Mouse (Mus musculus): ENCODE results near the gene Haus5. TPM values are rescaled to one million over a fixed set of nuclear protein-coding genes. Genes with fewer than 3 reads are reported as not detected.
A peak's percentile ranks its signal among the peaks of the same experiment; 100 is the strongest.

Gene Haus5
- polyA plus RNA-seq (2012; rRNA removed), result 16.4 and 17.1 TPM in 2 replicates

DNA sequence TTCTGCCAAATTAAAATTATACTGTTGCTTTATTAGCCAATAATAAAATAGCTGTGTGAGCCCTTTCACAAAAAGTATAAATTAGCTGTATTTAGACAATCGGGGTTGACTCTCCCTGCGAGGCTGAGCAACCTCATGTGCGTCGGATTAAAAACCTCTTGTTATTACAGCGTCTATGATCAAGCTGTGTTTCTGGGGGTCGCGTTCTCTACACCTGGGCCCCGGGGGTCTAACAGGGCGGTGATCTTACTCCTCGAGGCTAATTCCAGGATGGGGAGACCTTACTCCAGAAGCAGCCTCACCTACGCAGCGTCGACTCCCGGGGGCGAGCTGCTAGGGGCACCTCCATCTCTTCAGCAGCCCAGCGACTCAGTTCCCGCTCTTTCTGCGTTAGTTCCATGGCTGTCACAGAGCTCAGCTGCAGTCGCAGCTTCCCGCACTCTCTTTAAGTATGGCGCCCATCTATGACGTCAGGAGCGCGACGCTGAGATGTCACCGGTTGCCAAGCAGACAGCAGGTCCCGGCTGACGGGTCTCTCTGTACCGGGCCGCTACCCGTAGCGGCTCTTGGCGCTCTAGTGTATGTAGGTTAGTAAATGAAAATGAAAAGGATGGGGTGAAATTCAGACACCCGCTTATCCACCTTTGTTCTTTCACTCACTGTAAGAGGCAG lies at the start of gene Haus5:
TSS of gene Haus5 (minus strand) at position 466 of the 672 bp plus-strand sequence.
- H3K4me3 ChIP-seq (replicated peaks; ENCODE audit: insufficient read depth, low read depth, low read length), result peak within 1 kb of the TSS; percentile 89
- peak; percentile 91 to 93 for DNase-seq
- H3K27ac ChIP-seq (ENCODE audit: insufficient read depth, low read length), result peak within 1 kb of the TSS; percentile 62; the same call in 1 of the 2 replicates
- no peak for TF ChIP-seq CTCF (IDR thresholded peaks at IDR 0.05; ENCODE audit: borderline replicate concordance, insufficient read depth, low read depth, low read length)
- peak; percentile 82; the same call in 1 of the 2 replicates for TF ChIP-seq POLR2A (IDR thresholded peaks at IDR 0.05; ENCODE audit: borderline replicate concordance, insufficient read depth, low read length)
- H3K27me3 ChIP-seq (ENCODE audit: control insufficient read depth, insufficient read depth, low read length), result no peaks in the 10 kb centered on the region
- H3K4me1 ChIP-seq (ENCODE audit: control insufficient read depth, insufficient read depth, low read length), result no peaks in the 10 kb centered on the region
- WGBS, result 1% methylated on average over 34 of the region's 34 CpGs

- H3K27ac ChIP-seq (ENCODE audit: insufficient read depth, low read length), result no peak within 1 kb of the TSS
- H3K4me1 ChIP-seq (ENCODE audit: control insufficient read depth, insufficient read depth, low read length), result no peaks in the 10 kb centered on the region; the same call in 1 of the 2 replicates
- DNase-seq, result no peak
- no peak within 1 kb of the TSS for H3K4me3 ChIP-seq (replicated peaks; ENCODE audit: insufficient read depth, low read depth, low read length)
- no peak for TF ChIP-seq POLR2A (IDR thresholded peaks at IDR 0.05; ENCODE audit: borderline replicate concordance, insufficient read depth, low read length)
- no peak for TF ChIP-seq CTCF (IDR thresholded peaks at IDR 0.05; ENCODE audit: borderline replicate concordance, insufficient read depth, low read depth, low read length)
- 60% methylated on average over 3 of the region's 3 CpGs for WGBS
- H3K27me3 ChIP-seq (ENCODE audit: control insufficient read depth, insufficient read depth, low read length), result no peaks in the 10 kb centered on the region
Observed at GRCm38 (mm10) chr7:30711942-30712341, 47.1 kb upstream of the Haus5 start, which contains the start of gene Atp4a. Gene Atp4a, plus strand, starts transcription at chr7:30712209.

- Histone ChIP-seq H3K4me3 (replicated peaks; ENCODE audit: insufficient read depth, low read depth, low read length) (no peak overlapping the region), H3K4me1 (ENCODE audit: control insufficient read depth, insufficient read depth, low read length) (no peaks in the 10 kb centered on the region), H3K27me3 (ENCODE audit: control insufficient read depth, insufficient read depth, low read length) (no peaks in the 10 kb centered on the region), H3K27ac (ENCODE audit: insufficient read depth, low read length) (no peak overlapping the region)
- no peak for DNase-seq
- TF ChIP-seq CTCF (IDR thresholded peaks at IDR 0.05; ENCODE audit: borderline replicate concordance, insufficient read depth, low read depth, low read length), result no peak
- TF ChIP-seq POLR2A (IDR thresholded peaks at IDR 0.05; ENCODE audit: borderline replicate concordance, insufficient read depth, low read length), result no peak
- 93% methylated on average over 1 of the region's 1 CpGs for WGBS
Observed at GRCm38 (mm10) chr7:30707441-30707840, 42.6 kb upstream of the Haus5 start.

GRCm38 (mm10) chr7:30706214-30706882 lies 41.6 kb upstream of the Haus5 start:
- 76% methylated on average over 8 of the region's 8 CpGs for WGBS

GRCm38 (mm10) chr7:30698589-30698988 lies 33.8 kb upstream of the Haus5 start, which contains the start of gene 2200002J24Rik:
Gene 2200002J24Rik, plus strand, starts transcription at chr7:30698926.
- no peak for DNase-seq
- Histone ChIP-seq H3K27ac (ENCODE audit: insufficient read depth, low read length) (no peak within 1 kb of the TSS), H3K4me3 (replicated peaks; ENCODE audit: insufficient read depth, low read depth, low read length) (no peak within 1 kb of the TSS), H3K4me1 (ENCODE audit: control insufficient read depth, insufficient read depth, low read length) (no peaks in the 10 kb centered on the region), H3K27me3 (ENCODE audit: control insufficient read depth, insufficient read depth, low read length) (no peaks in the 10 kb centered on the region)
- 41% methylated on average over 9 of the region's 9 CpGs for WGBS
- TF ChIP-seq POLR2A (IDR thresholded peaks at IDR 0.05; ENCODE audit: borderline replicate concordance, insufficient read depth, low read length), result no peak
- TF ChIP-seq CTCF (IDR thresholded peaks at IDR 0.05; ENCODE audit: borderline replicate concordance, insufficient read depth, low read depth, low read length), result no peak

More at GRCm38 (mm10) chr7:30706214-30706882, 41.6 kb upstream of the Haus5 start:
- no peak overlapping the region for H3K27ac ChIP-seq (ENCODE audit: insufficient read depth, low read length)
- no peak for TF ChIP-seq CTCF (IDR thresholded peaks at IDR 0.05; ENCODE audit: borderline replicate concordance, insufficient read depth, low read depth, low read length)
- TF ChIP-seq POLR2A (IDR thresholded peaks at IDR 0.05; ENCODE audit: borderline replicate concordance, insufficient read depth, low read length), result no peak
- no peak for DNase-seq
- H3K27me3 ChIP-seq (ENCODE audit: control insufficient read depth, insufficient read depth, low read length), result no peaks in the 10 kb centered on the region
- H3K4me1 ChIP-seq (ENCODE audit: control insufficient read depth, insufficient read depth, low read length), result no peaks in the 10 kb centered on the region
- no peak overlapping the region for H3K4me3 ChIP-seq (replicated peaks; ENCODE audit: insufficient read depth, low read depth, low read length)

- Histone ChIP-seq H3K4me3 (replicated peaks; ENCODE audit: insufficient read depth, low read depth, low read length) (no peak overlapping the region), H3K27me3 (ENCODE audit: control insufficient read depth, insufficient read depth, low read length) (no peaks in the 10 kb centered on the region), H3K27ac (ENCODE audit: insufficient read depth, low read length) (no peak overlapping the region), H3K4me1 (ENCODE audit: control insufficient read depth, insufficient read depth, low read length) (no peaks in the 10 kb centered on the region)
- TF ChIP-seq CTCF (IDR thresholded peaks at IDR 0.05; ENCODE audit: borderline replicate concordance, insufficient read depth, low read depth, low read length) (no peak), POLR2A (IDR thresholded peaks at IDR 0.05; ENCODE audit: borderline replicate concordance, insufficient read depth, low read length) (no peak)
- WGBS, result 65% methylated on average over 5 of the region's 5 CpGs
- DNase-seq, result no peak
Observed at GRCm38 (mm10) chr7:30698101-30698500, 33.3 kb upstream of the Haus5 start.

GRCm38 (mm10) chr7:30688325-30688724 lies 23.5 kb upstream of the Haus5 start:
- Histone ChIP-seq H3K27me3 (ENCODE audit: control insufficient read depth, insufficient read depth, low read length) (no peaks in the 10 kb centered on the region), H3K4me3 (replicated peaks; ENCODE audit: insufficient read depth, low read depth, low read length) (no peak overlapping the region), H3K4me1 (ENCODE audit: control insufficient read depth, insufficient read depth, low read length) (no peaks in the 10 kb centered on the region), H3K27ac (ENCODE audit: insufficient read depth, low read length) (no peak overlapping the region)
- WGBS, result 75% methylated on average over 6 of the region's 6 CpGs
- DNase-seq, result no peak
- TF ChIP-seq CTCF (IDR thresholded peaks at IDR 0.05; ENCODE audit: borderline replicate concordance, insufficient read depth, low read depth, low read length) (no peak), POLR2A (IDR thresholded peaks at IDR 0.05; ENCODE audit: borderline replicate concordance, insufficient read depth, low read length) (no peak)

All from cerebellum, adult 2 months (tissue).